Mouse (Mus musculus): ENCODE data around the gene Slc37a2.
A peak's percentile ranks its signal among the peaks of the same experiment; 100 is the strongest.
"Not testable (repeated sequence)": the region's sequence is repeated elsewhere in the genome, so short reads cannot be mapped to it uniquely, and the experiment has no call there.

Gene Slc37a2

GRCm38 (mm10) chr9:37255149-37255888 is at the start of gene Slc37a2:
Gene Slc37a2 (minus strand): TSS chr9:37255738.
- no peak for DNase-seq (ENCODE audit: low read depth, low spot score)

- no peak for DNase-seq (ENCODE audit: low read depth, low spot score)
These were observed 46.2 kb upstream of the Slc37a2 start for GRCm38 (mm10) chr9:37301720-37302119.

GRCm38 (mm10) chr9:37300501-37300900 is 45.0 kb upstream of the Slc37a2 start:
- DNase-seq (ENCODE audit: low read depth, low spot score), result not testable (repeated sequence)

- DNase-seq (ENCODE audit: low read depth, low spot score), result no peak
These were observed 40.0 kb upstream of the Slc37a2 start for GRCm38 (mm10) chr9:37295586-37295985.

- DNase-seq (ENCODE audit: low read depth, low spot score), result no peak
These were observed 11.1 kb upstream of the Slc37a2 start for GRCm38 (mm10) chr9:37266622-37267021.

- no peak for DNase-seq (ENCODE audit: low read depth, low spot score)
These were observed 319 bp upstream of the Slc37a2 start for GRCm38 (mm10) chr9:37255889-37256225.

- no peak for DNase-seq (ENCODE audit: low read depth, low spot score)
These were observed 917 bp downstream of the Slc37a2 start for GRCm38 (mm10) chr9:37254531-37255110.

GRCm38 (mm10) chr9:37250631-37251030 is 4.9 kb downstream of the Slc37a2 start:
- no peak for DNase-seq (ENCODE audit: low read depth, low spot score)

GRCm38 (mm10) chr9:37249976-37250375 is 5.6 kb downstream of the Slc37a2 start:
- DNase-seq (ENCODE audit: low read depth, low spot score), result no peak

GRCm38 (mm10) chr9:37248381-37248906 is 7.1 kb downstream of the Slc37a2 start:
- DNase-seq (ENCODE audit: low read depth, low spot score), result no peak

- no peak for DNase-seq (ENCODE audit: low read depth, low spot score)
These were observed 8.1 kb downstream of the Slc37a2 start for GRCm38 (mm10) chr9:37247429-37247828.

GRCm38 (mm10) chr9:37245810-37246209 is 9.7 kb downstream of the Slc37a2 start:
- DNase-seq (ENCODE audit: low read depth, low spot score), result no peak

- no peak for DNase-seq (ENCODE audit: low read depth, low spot score)
These were observed 10.1 kb downstream of the Slc37a2 start for GRCm38 (mm10) chr9:37245404-37245803.

- DNase-seq (ENCODE audit: low read depth, low spot score), result no peak
These were observed 10.9 kb downstream of the Slc37a2 start for GRCm38 (mm10) chr9:37244600-37244999.

GRCm38 (mm10) chr9:37242764-37243163 is 12.8 kb downstream of the Slc37a2 start:
- no peak for DNase-seq (ENCODE audit: low read depth, low spot score)

GRCm38 (mm10) chr9:37235951-37236737 is 19.4 kb downstream of the Slc37a2 start:
- DNase-seq (ENCODE audit: low read depth, low spot score), result no peak

- no peak for DNase-seq (ENCODE audit: low read depth, low spot score)
These were observed 23.0 kb downstream of the Slc37a2 start for GRCm38 (mm10) chr9:37232201-37233195.

GRCm38 (mm10) chr9:37230486-37231195 is 24.9 kb downstream of the Slc37a2 start:
- DNase-seq (ENCODE audit: low read depth, low spot score), result no peak

- DNase-seq (ENCODE audit: low read depth, low spot score), result peak; percentile 32
These were observed 25.6 kb downstream of the Slc37a2 start for GRCm38 (mm10) chr9:37229880-37230325.

GRCm38 (mm10) chr9:37225581-37225980 is 30.0 kb downstream of the Slc37a2 start:
- DNase-seq (ENCODE audit: low read depth, low spot score), result no peak

Measured in retina, adult 2 months (tissue).